In the genomic region with DNA sequence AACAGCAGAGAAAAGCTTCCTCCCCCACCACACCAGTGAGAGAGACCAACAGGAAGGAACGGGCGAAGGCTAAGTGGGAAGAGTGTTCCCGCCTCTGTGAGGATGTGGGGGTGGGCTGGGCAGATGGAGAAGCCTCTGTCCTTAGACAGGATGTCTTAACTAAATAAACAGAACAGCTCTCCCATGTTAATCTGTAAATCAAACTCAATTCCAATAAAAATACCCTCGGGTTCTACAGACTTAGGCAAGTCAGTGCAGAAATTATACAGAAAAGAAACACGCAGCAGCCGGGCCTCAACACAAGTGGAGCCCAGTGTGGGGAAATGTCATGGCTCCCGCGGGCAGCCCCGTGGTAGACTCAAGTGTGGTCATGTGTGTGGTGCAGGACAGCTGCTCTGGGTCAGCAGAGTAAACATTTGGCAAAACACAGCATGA, we compare ENCODE assay signal across 14 mouse cellular contexts. TPM values are rescaled to one million over a fixed set of nuclear protein-coding genes. Genes with fewer than 3 reads are reported as not detected.
DNase-seq lines count a peak whose midpoint lies in the region; ATAC-seq lines count a peak whose summit lies in the region.
"Had no signal": no experiment of that assay in that cellular context is flagged by ENCODE, and none has a peak within 500 bp of the region (broad histone marks: within the 10 kb centered on the region; RNA-seq: fewer than 3 reads in every experiment).

No protein-coding gene starts in this region.

- peaks cover 5% of the 10 kb centered on the region for H3K4me1 ChIP-seq in heart, embryonic 15.5 days (replicated peaks)
- H3K4me1 ChIP-seq in lung, embryonic 15.5 days, result peaks cover 19% of the 10 kb centered on the region

- no peak overlapping the region for H3K4me3 ChIP-seq in heart, embryonic 15.5 days
- H3K4me3 ChIP-seq in lung, embryonic 15.5 days, result no peak overlapping the region

- H3K4me2 ChIP-seq in heart, embryonic 15.5 days, result no peak overlapping the region
- H3K4me2 ChIP-seq in lung, embryonic 15.5 days, result no peak overlapping the region
- H3K4me2 ChIP-seq: liver, embryonic 11.5 days had no signal

- H3K9ac ChIP-seq in heart, embryonic 15.5 days, result no peak overlapping the region
- H3K9ac ChIP-seq in lung, embryonic 15.5 days, result no peak overlapping the region

- no peak; the same call in 1 of the 2 replicates for ATAC-seq in heart, embryonic 15.5 days (replicated peaks; ENCODE audit: insufficient number of reproducible peaks, insufficient read depth, low FRiP score, low read depth)
- ATAC-seq in lung, embryonic 15.5 days (ENCODE audit: borderline replicate concordance, extremely low read depth, low FRiP score, low TSS enrichment), result peak; percentile 65
- ATAC-seq in megakaryocyte progenitor cell, adult 5-6 weeks (replicated peaks; ENCODE audit: poor library complexity), result no peak
- ATAC-seq: activated CD4-positive, CD25-positive, alpha-beta regulatory T cell, adult 4 months; inflammation-experienced regulatory T-cells, adult 6 months; midbrain, embryonic 16.5 days had no signal

- peak overlapping the region; percentile 54 for H3K27ac ChIP-seq in heart, embryonic 15.5 days
- peak overlapping the region; percentile 82 for H3K27ac ChIP-seq in lung, embryonic 15.5 days

- no peaks in the 10 kb centered on the region for H3K27me3 ChIP-seq in heart, embryonic 15.5 days
- H3K27me3 ChIP-seq in lung, embryonic 15.5 days, result no peaks in the 10 kb centered on the region

- no peaks in the 10 kb centered on the region for H3K36me3 ChIP-seq in heart, embryonic 15.5 days
- H3K36me3 ChIP-seq in lung, embryonic 15.5 days, result no peaks in the 10 kb centered on the region

- no peaks in the 10 kb centered on the region for H3K9me3 ChIP-seq in heart, embryonic 15.5 days (replicated peaks)
- H3K9me3 ChIP-seq in lung, embryonic 15.5 days, result no peaks in the 10 kb centered on the region

- 51% methylated on average over 9 of the region's 9 CpGs for whole genome bisulfite sequencing in heart, embryonic 15.5 days
- WGBS in lung, embryonic 15.5 days, result 29% methylated on average over 9 of the region's 9 CpGs

- no peak for DNase-seq in heart, adult 8-10 months (ENCODE audit: low spot score)
- peak; percentile 38 for DNase-seq in 416B (ENCODE audit: low read depth)
- peak; percentile 96 for DNase-seq in gonadal fat pad, adult 2 months (ENCODE audit: low read depth)
- no peak for DNase-seq in ovary, adult 18-20 months (ENCODE audit: low spot score)
- no peak for DNase-seq in retina, embryonic 14.5 days (ENCODE audit: low spot score)
- DNase-seq: retina, postnatal 1 day; thymus, adult 2 months had no signal

RNA-seq across cellular contexts. Expression of gene Sult5a1, which starts 7.4 kb away (rescaled TPM):
- 4.6 and 7.5 TPM in 2 replicates for polyA plus RNA-seq in heart, embryonic 15.5 days (2015; fragmentation: Nextera tagmentation; extraction: Ambion mirVana)
- under 1 TPM; 0.34 to 0.87 (median 0.60) TPM for total RNA-seq in heart, adult 8-10 months (2022)
- polyA plus RNA-seq in gonadal fat pad, adult 2 months (2012; rRNA removed), result 73.5 and 81.9 TPM in 2 replicates
- polyA plus RNA-seq in lung, embryonic 15.5 days (2015; fragmentation: Nextera tagmentation; extraction: Ambion mirVana), result 16.8 and 16.9 TPM in 2 replicates
- not detected in 2 replicates for total RNA-seq in megakaryocyte progenitor cell, adult 5-6 weeks (2015)
- not detected in 2 replicates for total RNA-seq in megakaryocyte progenitor cell, adult 5-6 weeks (2017)
- polyA plus RNA-seq: activated CD4-positive, CD25-positive, alpha-beta regulatory T cell, adult 4 months had no signal

RNA-seq across cellular contexts. Expression of gene Cpne7, which starts 33.6 kb away (rescaled TPM):
- 0.18 and 0.25 TPM in 2 replicates for polyA plus RNA-seq in heart, embryonic 15.5 days (2015; fragmentation: Nextera tagmentation; extraction: Ambion mirVana)
- 1 to 10 TPM in 2 of 4 experiments, under 1 TPM in 2; 0.52 to 1.7 (median 0.89) TPM for total RNA-seq in heart, adult 8-10 months (2022)
- 3.7 and 6.1 TPM in 2 replicates for polyA plus RNA-seq in gonadal fat pad, adult 2 months (2012; rRNA removed)
- 0.34 and 0.50 TPM in 2 replicates for polyA plus RNA-seq in lung, embryonic 15.5 days (2015; fragmentation: Nextera tagmentation; extraction: Ambion mirVana)
- not detected in 2 replicates for total RNA-seq in megakaryocyte progenitor cell, adult 5-6 weeks (2015)
- not detected in 2 replicates for total RNA-seq in megakaryocyte progenitor cell, adult 5-6 weeks (2017)

RNA-seq across cellular contexts. Expression of gene Dpep1, which starts 35.3 kb away (rescaled TPM):
- polyA plus RNA-seq in heart, embryonic 15.5 days (2015; fragmentation: Nextera tagmentation; extraction: Ambion mirVana), result 5.9 and 7.1 TPM in 2 replicates
- total RNA-seq in heart, adult 8-10 months (2022), result 10 to 100 TPM; 22.6 to 45.5 (median 37.4) TPM
- 94.5 and 111 TPM in 2 replicates for polyA plus RNA-seq in gonadal fat pad, adult 2 months (2012; rRNA removed)
- 4.5 and 6.1 TPM in 2 replicates for polyA plus RNA-seq in lung, embryonic 15.5 days (2015; fragmentation: Nextera tagmentation; extraction: Ambion mirVana)
- not detected in 2 replicates for total RNA-seq in megakaryocyte progenitor cell, adult 5-6 weeks (2015)
- total RNA-seq in megakaryocyte progenitor cell, adult 5-6 weeks (2017), result not detected in 2 replicates
- polyA plus RNA-seq: activated CD4-positive, CD25-positive, alpha-beta regulatory T cell, adult 4 months; inflammation-experienced regulatory T-cells, adult 6 months had no signal

RNA-seq across cellular contexts. Expression of gene Rpl13, which starts 48.6 kb away (rescaled TPM):
- polyA plus RNA-seq in heart, embryonic 15.5 days (2015; fragmentation: Nextera tagmentation; extraction: Ambion mirVana), result 802 and 841 TPM in 2 replicates
- total RNA-seq in heart, adult 8-10 months (2022), result 100 to 1,000 TPM; 402 to 462 (median 427) TPM
- 1,855 and 2,227 TPM in 2 replicates for polyA plus RNA-seq in gonadal fat pad, adult 2 months (2012; rRNA removed)
- polyA plus RNA-seq in lung, embryonic 15.5 days (2015; fragmentation: Nextera tagmentation; extraction: Ambion mirVana), result 1,444 and 1,500 TPM in 2 replicates
- total RNA-seq in megakaryocyte progenitor cell, adult 5-6 weeks (2015), result 1,201 and 1,251 TPM in 2 replicates
- total RNA-seq in megakaryocyte progenitor cell, adult 5-6 weeks (2017), result 3,072 and 3,507 TPM in 2 replicates

Comparison
In these comparisons a context has a peak if more than half of its experiments do, and no peak if none do; other contexts are left out.
1. DNase-seq: peak in 416B (single experiment) and gonadal fat pad, adult 2 months (single experiment); none in heart, adult 8-10 months (single experiment), ovary, adult 18-20 months (single experiment) and retina, embryonic 14.5 days (single experiment).
2. RNA of gene Dpep1, which starts 35.3 kb away (polyA plus RNA-seq): 94.5 to 111 TPM in gonadal fat pad, adult 2 months; 5.9 to 7.1 TPM in heart, embryonic 15.5 days and 4.5 to 6.1 TPM in lung, embryonic 15.5 days; every median in the first group is over 10 times any median in the second.